Mouse (Mus musculus): ENCODE results near the gene Cyp1b1. TPM values are rescaled to one million over a fixed set of nuclear protein-coding genes. Genes with fewer than 3 reads are reported as not detected.
A peak's percentile ranks its signal among the peaks of the same experiment; 100 is the strongest.

The Cyp1b1 gene
- 1 to 10 TPM; 5.9 to 8.0 TPM for total RNA-seq (2021)

DNA sequence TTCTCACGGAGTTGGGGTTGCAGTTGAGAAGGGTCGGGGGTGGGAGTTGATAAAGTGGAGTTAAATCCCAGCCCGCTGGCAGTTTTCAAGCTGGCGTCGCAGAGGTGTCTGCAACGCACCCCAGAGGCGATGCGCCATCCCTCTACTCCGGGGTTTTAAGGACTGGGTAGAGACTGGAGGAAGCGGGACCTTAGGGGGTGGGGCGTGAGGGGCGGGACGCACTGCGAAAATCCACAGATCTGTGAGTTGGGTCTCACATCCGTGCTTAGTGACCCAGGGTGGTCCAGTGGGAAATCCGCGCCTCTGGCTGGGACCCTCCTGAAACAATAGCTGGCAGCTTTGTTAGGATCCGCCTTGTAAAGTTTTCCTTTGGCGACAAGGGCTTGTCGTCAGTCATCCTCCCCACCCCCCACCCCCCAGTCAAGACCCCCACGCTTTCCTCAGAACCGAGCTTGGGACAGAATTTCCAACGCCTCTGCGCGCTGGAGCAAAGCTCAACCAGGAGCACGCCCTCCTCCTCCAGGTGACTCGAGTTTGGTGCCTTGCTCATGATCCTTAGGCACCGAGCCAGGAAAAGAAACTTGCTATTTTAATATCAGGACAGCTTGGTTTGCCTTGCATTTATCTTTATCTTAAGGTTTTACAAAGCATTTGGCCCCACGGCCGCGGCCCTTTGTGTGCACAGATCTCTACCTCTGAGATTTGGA, at the start of gene Cyp1b1:
Gene Cyp1b1, minus strand, starts transcription at position 131 of the 707 bp plus-strand sequence.
- DNase-seq = no peak

DNA sequence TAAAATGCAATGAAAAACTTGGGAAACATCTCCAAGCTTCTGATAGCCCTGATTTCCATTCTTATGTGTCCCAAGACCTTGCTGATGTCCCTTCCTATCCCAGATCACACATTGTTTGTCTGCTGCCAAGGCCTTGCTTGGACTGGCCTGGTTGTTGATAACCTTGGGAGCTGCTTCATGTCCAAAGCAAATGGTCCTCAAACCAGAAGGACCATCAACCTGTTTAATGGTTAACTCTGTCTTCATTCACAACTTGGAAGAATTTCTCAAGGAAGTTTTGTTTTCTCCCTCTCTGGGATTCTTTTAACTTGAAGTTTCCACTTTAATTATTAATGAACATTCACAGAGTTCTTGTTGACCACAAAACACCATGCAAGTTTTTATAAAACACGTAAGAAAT, 47.0 kb upstream of the Cyp1b1 start:
- intact Hi-C loops (cut with DNase I) = no loop called here
- no peak for DNase-seq

More for the DNA sequence above, at the start of gene Cyp1b1:
- intact Hi-C loops (cut with DNase I) = no loop called here

DNA sequence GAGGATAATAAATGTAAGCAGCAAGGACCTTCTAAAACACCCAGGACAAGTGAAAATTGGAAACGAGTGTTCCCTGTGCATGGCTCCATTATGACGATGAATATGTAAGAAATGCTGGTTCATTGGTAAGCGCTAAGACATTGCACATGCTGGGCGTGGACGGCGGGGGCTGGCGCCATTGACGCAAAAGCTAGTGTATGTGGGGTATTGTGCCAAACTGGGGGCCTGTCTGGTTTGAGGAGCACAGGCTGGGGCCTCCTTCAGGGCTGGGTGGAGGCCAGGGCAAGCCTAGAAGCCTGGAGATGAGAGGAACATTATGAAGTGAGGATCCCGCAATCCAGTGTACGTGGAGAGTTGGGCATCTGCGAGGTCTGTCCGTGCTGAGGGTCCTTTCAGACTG, 39.0 kb upstream of the Cyp1b1 start:
- intact Hi-C loops (cut with DNase I) = no loop called here
- no peak for DNase-seq

DNA sequence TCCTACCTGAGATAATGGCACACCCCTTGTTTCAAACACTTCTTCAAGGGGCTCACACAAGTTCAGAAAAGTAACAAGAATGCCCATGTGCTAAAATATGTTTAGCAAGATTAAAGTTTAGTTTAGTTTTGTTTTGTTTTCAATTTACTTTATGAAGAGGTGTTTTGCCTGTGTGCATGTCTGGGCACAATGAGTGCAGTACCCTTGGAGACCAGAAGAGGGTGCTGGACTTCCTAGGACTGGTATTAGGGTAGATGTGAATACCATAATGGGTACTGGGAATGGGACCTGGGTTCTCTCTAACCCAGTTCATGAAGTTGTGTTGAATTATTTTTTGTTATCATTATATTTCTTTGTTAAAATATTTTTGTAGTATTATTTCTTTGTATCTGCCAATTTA, 38.0 kb upstream of the Cyp1b1 start:
- DNase-seq = no peak
- intact Hi-C loops (cut with DNase I) = no loop called here

GRCm38 (mm10) chr17:79751661-79752191, 36.9 kb upstream of the Cyp1b1 start:
- intact Hi-C loops (cut with DNase I) = no loop called here
- no peak for DNase-seq

DNA sequence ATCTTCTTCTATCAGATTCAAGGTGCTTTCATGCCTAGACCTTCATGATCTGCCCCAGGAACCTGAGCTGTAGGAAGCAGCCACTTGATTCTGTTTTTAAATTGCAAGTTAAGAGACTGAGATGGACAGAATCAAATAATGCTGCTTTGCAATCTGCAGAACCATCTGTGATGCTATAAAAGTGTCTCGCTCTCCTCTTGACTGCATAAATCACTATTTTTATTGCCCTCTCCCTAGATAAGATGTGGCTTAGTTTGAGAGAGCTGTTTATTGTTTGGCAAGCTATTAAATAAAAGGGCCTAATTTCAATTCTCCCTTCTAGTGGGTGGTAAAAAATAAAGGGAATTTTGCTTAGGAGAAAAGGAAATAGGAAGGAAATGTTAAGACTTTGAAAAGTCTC, 34.8 kb upstream of the Cyp1b1 start:
- intact Hi-C loops (cut with DNase I) = no loop called here
- no peak for DNase-seq

DNA sequence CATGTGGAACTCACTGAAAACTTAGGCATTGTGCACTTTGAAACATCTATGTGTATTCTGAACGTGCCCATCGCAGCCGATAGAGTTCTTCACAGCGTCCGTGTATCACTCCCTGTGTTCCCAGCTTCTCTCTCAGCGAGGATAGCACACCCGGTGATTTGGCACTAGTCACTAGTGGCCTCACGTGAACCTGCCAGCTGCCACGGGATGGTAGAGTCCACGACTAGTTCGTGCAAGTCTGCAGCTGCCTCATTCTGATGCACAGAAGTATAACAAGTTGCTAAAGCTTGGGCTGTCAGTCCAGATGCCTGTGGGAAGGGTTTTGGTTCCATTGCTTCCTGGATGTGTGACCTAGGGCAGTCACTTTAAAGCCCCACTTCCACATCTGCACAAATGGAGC, 32.1 kb upstream of the Cyp1b1 start:
- intact Hi-C loops (cut with DNase I) = no loop called here
- DNase-seq = no peak

DNA sequence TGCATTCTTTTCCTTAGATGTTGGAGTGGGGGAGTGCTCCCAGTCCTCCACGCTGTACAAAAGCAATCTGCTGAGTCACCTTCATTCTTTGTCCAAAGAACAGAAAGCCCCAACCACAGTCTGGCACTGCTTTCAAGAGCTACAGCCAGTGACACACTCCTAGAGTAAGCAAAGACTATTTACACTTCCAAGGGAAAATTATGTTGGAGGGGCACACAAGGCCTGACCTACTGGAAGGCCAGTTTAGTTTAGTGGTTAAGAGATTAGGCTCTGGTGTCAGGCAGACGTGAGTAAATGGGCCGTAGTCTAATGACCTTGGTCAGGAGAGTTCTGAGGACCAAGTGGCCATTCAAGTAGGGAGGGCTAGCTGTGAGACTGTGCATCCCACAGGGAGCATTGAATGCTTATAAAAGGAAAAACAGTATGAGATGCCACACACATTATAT, 31.3 kb upstream of the Cyp1b1 start:
- intact Hi-C loops (cut with DNase I) = no loop called here
- no peak for DNase-seq

DNA sequence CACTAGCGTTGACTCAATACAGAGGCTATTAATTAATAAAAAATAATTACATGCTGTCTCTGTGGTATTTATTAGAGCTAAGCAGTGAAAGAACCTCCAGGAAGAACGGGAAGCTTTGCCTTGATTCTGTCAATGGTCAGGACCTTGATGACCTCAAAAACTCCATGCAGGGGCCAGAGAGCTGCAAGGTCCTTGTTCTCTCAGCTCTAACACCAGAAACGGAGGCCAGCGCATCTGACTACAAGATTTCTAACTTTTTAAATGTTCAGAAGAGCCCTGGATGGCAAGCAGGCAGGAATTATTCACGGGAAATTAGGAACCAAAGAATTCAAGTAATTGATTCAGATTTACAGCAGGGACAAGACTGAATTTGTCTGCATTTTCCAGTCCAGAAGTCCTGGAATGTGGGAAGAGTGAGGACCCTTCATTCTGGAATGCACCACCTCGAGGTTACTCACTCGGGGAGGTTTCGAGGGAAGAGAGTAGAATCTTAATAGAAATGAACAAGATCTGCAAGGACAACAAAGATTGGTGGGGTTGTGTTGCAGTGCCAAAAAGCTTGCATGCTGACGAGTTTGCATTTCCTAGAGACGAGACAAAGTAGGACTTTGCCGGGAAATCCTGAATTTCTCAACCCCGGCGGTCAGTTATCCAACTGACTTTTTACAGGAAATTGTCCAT, 30.3 kb upstream of the Cyp1b1 start:
- no peak for DNase-seq
- intact Hi-C loops (cut with DNase I) = no loop called here

DNA sequence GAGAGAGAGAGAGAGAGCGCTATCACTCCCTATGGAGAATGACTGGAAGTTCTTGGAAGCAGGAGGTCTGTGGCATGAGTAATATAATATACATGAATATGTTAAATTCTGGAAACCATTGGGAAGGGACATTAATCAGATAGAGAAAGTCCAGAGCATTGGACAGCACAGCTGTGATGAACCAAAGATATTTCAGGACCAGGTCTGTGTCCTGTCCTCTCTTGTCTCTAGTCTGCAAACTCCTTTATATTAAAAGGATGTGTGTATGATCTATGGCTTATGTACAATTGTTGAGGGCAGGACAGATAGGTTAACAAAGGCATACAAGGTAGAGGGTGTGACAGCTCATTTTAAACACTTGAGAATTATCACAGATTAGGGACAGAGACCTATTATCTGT, 28.6 kb upstream of the Cyp1b1 start:
- DNase-seq = no peak
- intact Hi-C loops (cut with DNase I) = no loop called here

GRCm38 (mm10) chr17:79742635-79743034, 27.8 kb upstream of the Cyp1b1 start:
- DNase-seq = no peak
- intact Hi-C loops (cut with DNase I) = no loop called here

DNA sequence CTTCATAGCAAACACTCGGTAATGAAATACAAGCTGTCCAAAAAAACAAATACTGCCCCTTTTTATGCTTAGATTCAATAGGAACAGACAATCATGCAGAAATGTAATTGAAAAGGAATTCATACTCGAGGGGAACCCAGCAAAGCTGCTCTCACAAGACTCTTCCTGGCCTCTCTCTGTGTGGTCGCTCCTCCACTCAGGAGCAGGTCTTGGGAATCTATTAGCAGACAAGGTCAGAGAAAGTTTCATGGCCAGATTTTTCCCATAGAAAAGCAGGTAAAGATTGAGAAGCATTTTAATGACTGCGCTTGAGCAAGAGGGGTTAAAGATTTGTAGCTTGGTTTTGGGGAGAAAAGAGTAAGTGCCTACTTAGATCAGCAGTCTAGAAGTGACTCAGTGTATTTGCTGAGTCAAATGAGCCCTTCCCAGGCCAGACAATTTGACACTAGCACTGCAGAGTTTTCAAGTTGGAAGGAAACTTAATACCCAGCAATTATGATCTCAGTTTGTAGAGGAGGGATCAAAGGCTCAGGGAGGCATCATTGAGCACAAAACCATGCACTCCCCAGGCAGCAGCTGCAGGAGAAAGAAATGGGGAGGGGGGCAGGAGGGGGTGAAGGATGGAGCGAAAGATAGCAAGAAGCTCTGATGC, 24.1 kb upstream of the Cyp1b1 start:
- intact Hi-C loops (cut with DNase I) = no loop called here
- DNase-seq = no peak

DNA sequence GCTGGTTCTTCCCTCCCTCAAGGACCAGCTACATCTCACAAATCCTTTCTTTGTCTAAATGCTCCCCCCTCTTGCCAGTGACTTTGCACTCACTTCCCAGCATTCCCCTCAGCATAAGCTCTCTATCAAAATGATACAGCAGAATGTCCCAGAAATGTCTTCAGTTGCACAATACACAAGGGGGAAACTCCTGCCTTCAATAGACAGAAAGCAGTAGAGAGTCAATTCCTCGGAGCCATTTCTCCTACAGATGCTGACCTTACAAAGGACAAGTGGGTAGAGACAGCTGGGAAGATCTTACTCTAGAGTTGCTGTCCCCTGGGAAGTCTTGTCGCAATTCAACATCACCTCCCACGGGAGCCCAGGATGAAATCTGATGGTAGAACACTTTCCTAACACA, 22.7 kb upstream of the Cyp1b1 start:
- intact Hi-C loops (cut with DNase I) = no loop called here
- no peak for DNase-seq

- DNase-seq = no peak
- intact Hi-C loops (cut with DNase I) = no loop called here
Measured at GRCm38 (mm10) chr17:79733039-79733438, 18.2 kb upstream of the Cyp1b1 start.

- DNase-seq = no peak
- intact Hi-C loops (cut with DNase I) = no loop called here
Measured at GRCm38 (mm10) chr17:79730988-79731387, 16.1 kb upstream of the Cyp1b1 start.

- intact Hi-C loops (cut with DNase I) = no loop called here
- DNase-seq = no peak
Measured at GRCm38 (mm10) chr17:79728585-79729503, 14.0 kb upstream of the Cyp1b1 start.

DNA sequence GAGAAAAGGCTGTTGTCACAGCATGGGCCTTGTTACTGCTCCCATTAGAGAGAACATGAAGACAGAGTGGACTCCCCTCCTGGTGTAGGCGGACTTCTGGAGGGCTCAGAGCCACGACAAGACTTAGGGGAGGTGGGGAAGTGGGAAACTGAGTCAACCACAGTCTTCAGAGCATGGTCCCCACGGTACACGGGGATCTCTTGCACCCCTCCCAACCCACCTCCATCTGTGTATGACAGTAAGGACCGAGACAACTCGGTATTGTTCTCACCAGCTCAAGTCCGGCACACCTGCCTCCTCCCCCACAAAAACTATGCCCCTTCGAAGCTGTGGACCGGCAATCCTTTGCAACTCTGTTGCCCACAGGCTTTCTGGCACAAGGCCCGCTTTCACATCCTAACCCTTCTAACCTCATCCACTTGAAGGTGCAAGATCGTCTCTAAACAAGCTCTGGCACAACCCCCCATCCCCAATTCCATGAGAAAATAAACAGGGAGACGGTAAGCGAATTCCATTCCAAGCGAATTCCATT, 13.3 kb upstream of the Cyp1b1 start:
- no peak for DNase-seq
- intact Hi-C loops (cut with DNase I) = no loop called here

DNA sequence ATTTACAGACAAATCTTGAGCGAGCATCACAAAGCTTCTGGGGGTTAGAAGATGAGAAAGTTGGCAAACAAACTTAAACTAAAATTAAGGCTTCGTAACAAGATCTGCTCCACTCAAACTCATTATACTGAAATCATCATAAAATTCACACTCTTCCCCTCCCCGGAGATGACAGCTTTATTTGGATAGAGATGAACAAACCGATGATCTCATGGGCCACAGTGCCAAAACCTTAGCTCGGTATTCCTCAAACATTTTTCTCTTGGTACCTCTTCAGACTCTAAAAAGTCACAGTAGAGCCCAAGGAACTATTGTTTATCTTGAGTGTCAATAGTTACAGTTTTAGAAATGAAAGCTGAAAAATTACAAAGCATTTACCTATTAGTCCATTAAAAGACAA, 11.8 kb upstream of the Cyp1b1 start:
- intact Hi-C loops (cut with DNase I) = no loop called here
- DNase-seq = no peak

- intact Hi-C loops (cut with DNase I) = no loop called here
- DNase-seq = no peak
Measured at GRCm38 (mm10) chr17:79720681-79721080, 5.8 kb upstream of the Cyp1b1 start.

DNA sequence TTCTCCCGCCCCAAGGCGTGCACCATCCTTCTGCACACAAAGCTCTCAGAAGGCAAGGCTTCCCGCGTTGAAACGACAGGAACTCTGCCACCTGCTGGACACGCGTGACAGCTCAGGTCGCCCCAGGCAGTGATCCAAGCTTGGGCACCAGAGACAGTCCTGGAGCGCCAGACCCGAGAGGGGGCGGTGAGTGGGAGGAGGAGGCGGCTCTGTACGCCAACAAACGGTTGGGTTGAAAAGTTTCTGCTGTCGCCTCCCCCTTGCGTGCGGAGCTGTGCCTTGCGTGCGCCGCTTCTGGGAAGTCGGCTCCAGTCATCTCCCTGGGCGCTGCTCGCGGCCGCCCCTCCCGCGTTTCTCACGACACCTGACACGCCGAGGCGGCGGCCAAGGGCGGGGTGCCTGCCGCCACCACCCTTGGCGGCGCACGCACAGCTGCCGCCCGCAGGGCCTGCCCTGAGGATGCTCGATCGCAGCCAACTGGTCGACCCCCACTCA, 835 bp upstream of the Cyp1b1 start:
- peak; percentile 88 for DNase-seq
- intact Hi-C loops (cut with DNase I) = no loop called here
